Comparison of ENCODE assay signal across 13 mouse cellular contexts in genomic region chr8:78232870-78233707, GRCm38 (mm10). TPM values are rescaled to one million over a fixed set of nuclear protein-coding genes. Genes with fewer than 3 reads are reported as not detected.
DNase-seq lines count a peak whose midpoint lies in the region; ATAC-seq lines count a peak whose summit lies in the region.
"Had no signal": no experiment of that assay in that cellular context is flagged by ENCODE, and none has a peak within 500 bp of the region (broad histone marks: within the 10 kb centered on the region; RNA-seq: fewer than 3 reads in every experiment).

No protein-coding gene starts in this region.

- no peak overlapping the region for H3K9ac ChIP-seq in hindbrain, embryonic 12.5 days
- no peak overlapping the region for H3K9ac ChIP-seq in hindbrain, embryonic 11.5 days (ENCODE audit: low read depth, low read length)
- H3K9ac ChIP-seq in midbrain, embryonic 14.5 days (replicated peaks; ENCODE audit: low read length), result no peak overlapping the region

- ATAC-seq in hindbrain, embryonic 12.5 days (ENCODE audit: low FRiP score), result no peak
- no peak for ATAC-seq in hindbrain, embryonic 11.5 days (ENCODE audit: low FRiP score)
- ATAC-seq in midbrain, embryonic 14.5 days (ENCODE audit: low FRiP score, low TSS enrichment), result no peak
- ATAC-seq in megakaryocyte-erythroid progenitor cell, adult 5-6 weeks (replicated peaks; ENCODE audit: low FRiP score, low TSS enrichment, poor library complexity, severe bottlenecking), result no peak
- ATAC-seq: intestine, embryonic 16.5 days had no signal

- H3K4me2 ChIP-seq in hindbrain, embryonic 12.5 days (replicated peaks), result peak overlapping the region; percentile 33
- H3K4me2 ChIP-seq in hindbrain, embryonic 11.5 days (replicated peaks; ENCODE audit: low read depth, low read length), result no peak overlapping the region
- peak overlapping the region; percentile 28 for H3K4me2 ChIP-seq in midbrain, embryonic 14.5 days (ENCODE audit: low read length)

- no peak overlapping the region for H3K4me3 ChIP-seq in hindbrain, embryonic 12.5 days
- no peak overlapping the region for H3K4me3 ChIP-seq in hindbrain, embryonic 11.5 days (ENCODE audit: low read depth, low read length)
- no peak overlapping the region for H3K4me3 ChIP-seq in midbrain, embryonic 14.5 days (replicated peaks; ENCODE audit: low read depth, low read length)
- H3K4me3 ChIP-seq: myocyte had no signal

- WGBS in hindbrain, embryonic 12.5 days, result 48% methylated on average over 14 of the region's 14 CpGs
- 57% methylated on average over 14 of the region's 14 CpGs for WGBS in hindbrain, embryonic 11.5 days
- 33% methylated on average over 14 of the region's 14 CpGs for WGBS in midbrain, embryonic 14.5 days

- no peak overlapping the region for H3K27ac ChIP-seq in hindbrain, embryonic 12.5 days
- no peak overlapping the region for H3K27ac ChIP-seq in hindbrain, embryonic 11.5 days (ENCODE audit: low read depth, low read length)
- H3K27ac ChIP-seq in midbrain, embryonic 14.5 days (replicated peaks; ENCODE audit: low read depth, low read length), result no peak overlapping the region

- H3K9me3 ChIP-seq in hindbrain, embryonic 12.5 days (replicated peaks), result no peaks in the 10 kb centered on the region
- no peaks in the 10 kb centered on the region for H3K9me3 ChIP-seq in hindbrain, embryonic 11.5 days (ENCODE audit: control insufficient read depth, low read length)
- H3K9me3 ChIP-seq in midbrain, embryonic 14.5 days (ENCODE audit: control insufficient read depth, low read length), result no peaks in the 10 kb centered on the region

- H3K27me3 ChIP-seq in hindbrain, embryonic 12.5 days, result no peaks in the 10 kb centered on the region
- H3K27me3 ChIP-seq in hindbrain, embryonic 11.5 days (ENCODE audit: control insufficient read depth, insufficient read depth, low read length), result no peaks in the 10 kb centered on the region
- H3K27me3 ChIP-seq in midbrain, embryonic 14.5 days (ENCODE audit: control insufficient read depth, insufficient read depth, low read length), result no peaks in the 10 kb centered on the region

- 0 out of 2 replicates have a peak, but pooled peaks cover 3% of the 10 kb centered on the region for H3K4me1 ChIP-seq in hindbrain, embryonic 12.5 days
- 0 out of 2 replicates have a peak, but pooled peaks cover 2% of the 10 kb centered on the region for H3K4me1 ChIP-seq in hindbrain, embryonic 11.5 days (replicated peaks; ENCODE audit: control insufficient read depth, insufficient read depth, low read length)
- no peaks in the 10 kb centered on the region; the same call in 1 of the 2 replicates for H3K4me1 ChIP-seq in midbrain, embryonic 14.5 days (ENCODE audit: control insufficient read depth, insufficient read depth, low read length)

- DNase-seq in hindbrain, embryonic 11.5 days (ENCODE audit: low spot score), result no peak
- DNase-seq in retina, postnatal 1 day, result peak; percentile 28
- no peak for DNase-seq in retina, embryonic 14.5 days (ENCODE audit: low spot score)
- DNase-seq in midbrain, embryonic 14.5 days, result peak; percentile 58
- no peak for DNase-seq in left cerebral cortex, postnatal 36 days (ENCODE audit: low spot score in 2 of 2)
- DNase-seq in kidney, adult 9 months, result no peak
- DNase-seq: lung, adult 2 months had no signal

- intact Hi-C loops in left cerebral cortex, postnatal 36 days (cut with DNase I), result loop anchor here (5.0 kb wide), 1 partner anchor 171 kb away; no protein-coding TSS in a partner anchor

- H3K36me3 ChIP-seq in hindbrain, embryonic 12.5 days, result no peaks in the 10 kb centered on the region
- no peaks in the 10 kb centered on the region for H3K36me3 ChIP-seq in hindbrain, embryonic 11.5 days (ENCODE audit: control insufficient read depth, insufficient read depth, low read length)
- H3K36me3 ChIP-seq in midbrain, embryonic 14.5 days (ENCODE audit: control insufficient read depth, insufficient read depth, low read length), result no peaks in the 10 kb centered on the region

RNA-seq across cellular contexts. Expression of gene Ttc29, which starts 20.0 kb away (rescaled TPM):
- polyA plus RNA-seq in hindbrain, embryonic 12.5 days (2016; fragmentation: Nextera tagmentation; extraction: Ambion mirVana), result 1.2 and 1.8 TPM in 2 replicates
- 0.66 and 0.68 TPM in 2 replicates for polyA plus RNA-seq in hindbrain, embryonic 11.5 days (2014; fragmentation: Nextera tagmentation; extraction: Ambion mirVana)
- 0.45 and 0.66 TPM in 2 replicates for polyA plus RNA-seq in midbrain, embryonic 14.5 days (2014; fragmentation: Nextera tagmentation; extraction: Ambion mirVana)
- not detected in 2 replicates for total RNA-seq in megakaryocyte-erythroid progenitor cell, adult 5-6 weeks (2014; fragmentation: Nextera tagmentation)
- total RNA-seq in megakaryocyte-erythroid progenitor cell, adult 5-6 weeks (2017), result not detected in 2 replicates
- total RNA-seq in left cerebral cortex, postnatal 36 days (2021), result under 1 TPM in 1 of 2 experiments, not detected in 1; 0.74 TPM
- total RNA-seq: gastrocnemius, postnatal 4 days had no signal
- polyA plus RNA-seq: C2C12; intestine, embryonic 16.5 days; myocyte had no signal

Comparison
In these comparisons a context has a peak if more than half of its experiments do, and no peak if none do; other contexts are left out.
1. DNase-seq: peak in retina, postnatal 1 day (single experiment) and midbrain, embryonic 14.5 days (single experiment); none in hindbrain, embryonic 11.5 days (single experiment), retina, embryonic 14.5 days (single experiment), left cerebral cortex, postnatal 36 days (0 of 2) and kidney, adult 9 months (single experiment).